ENCODE assay signal across 8 mouse cellular contexts in the genomic region with DNA sequence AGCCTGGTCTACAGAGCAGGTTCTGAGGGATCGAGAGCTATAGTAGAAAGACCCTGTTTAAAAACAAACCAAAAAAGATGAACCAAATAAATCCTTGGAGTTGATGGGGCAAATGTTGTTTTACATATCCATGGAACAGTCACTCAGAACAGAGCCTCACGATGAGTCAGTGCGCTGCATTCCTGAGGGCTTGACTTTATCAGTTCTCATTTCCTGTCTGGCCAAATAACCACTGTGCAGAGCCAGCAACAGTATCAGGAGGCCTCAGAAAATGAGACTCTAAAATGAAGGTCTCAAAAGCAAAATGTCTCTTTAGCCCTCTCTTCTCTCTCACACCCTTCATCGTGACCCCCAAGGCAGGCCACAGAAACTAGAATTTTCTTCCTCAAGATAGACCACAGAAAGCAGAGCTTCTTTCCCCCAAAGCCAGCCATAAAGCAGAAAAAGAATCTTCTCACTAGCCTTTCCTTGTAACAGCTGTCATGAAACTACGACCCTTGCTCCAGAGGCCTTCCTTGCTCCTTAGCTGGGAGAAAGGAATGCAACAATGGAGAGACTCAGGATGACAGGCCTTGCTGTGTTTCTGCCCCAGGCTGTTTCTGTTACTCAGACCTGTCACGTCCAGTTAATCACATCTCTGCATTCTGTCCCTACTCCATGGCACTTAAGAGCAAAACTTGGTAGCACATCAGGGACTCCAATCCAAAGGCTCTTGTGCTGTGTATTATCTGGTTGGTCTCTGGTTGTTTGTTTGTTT. TPM values are rescaled to one million over a fixed set of nuclear protein-coding genes. Genes with fewer than 3 reads are reported as not detected.
DNase-seq lines count a peak whose midpoint lies in the region; ATAC-seq and TF ChIP-seq lines count a peak whose summit lies in the region.

No protein-coding gene starts in this region.

- H3K4me3 ChIP-seq in liver, adult 2 months (ENCODE audit: insufficient read depth, low read depth, low read length): no peak overlapping the region
- no peak overlapping the region for H3K4me3 ChIP-seq in heart, embryonic 14.5 days (ENCODE audit: control insufficient read depth in 1 of 2, insufficient read depth in 1 of 2, low read depth in 1 of 2, low read length in 2 of 2)

- no peak for TF ChIP-seq POLR2A in liver, adult 2 months (IDR thresholded peaks at IDR 0.05; ENCODE audit: extremely low read depth, insufficient read depth, low read length)

- no peaks in the 10 kb centered on the region for H3K27me3 ChIP-seq in liver, adult 2 months (ENCODE audit: control insufficient read depth, insufficient read depth, low read length)
- H3K27me3 ChIP-seq in heart, embryonic 14.5 days (ENCODE audit: control insufficient read depth, insufficient read depth, low read length): no peaks in the 10 kb centered on the region

- peaks cover 4% of the 10 kb centered on the region for H3K4me1 ChIP-seq in liver, adult 2 months (ENCODE audit: control insufficient read depth, insufficient read depth, low read length)
- H3K4me1 ChIP-seq in heart, embryonic 14.5 days (ENCODE audit: control insufficient read depth in 2 of 2, insufficient read depth in 2 of 2, low read length in 2 of 2): peaks cover 14% of the 10 kb centered on the region in 2 experiments; a peak in 3 of 4 replicates

- no peaks in the 10 kb centered on the region for H3K36me3 ChIP-seq in liver, adult 2 months (ENCODE audit: control insufficient read depth, insufficient read depth, low read length)
- H3K36me3 ChIP-seq in heart, embryonic 14.5 days (ENCODE audit: control insufficient read depth, insufficient read depth, low read length): no peaks in the 10 kb centered on the region

- H3K79me2 ChIP-seq in liver, adult 2 months (ENCODE audit: control insufficient read depth, insufficient read depth, low read length): no peaks in the 10 kb centered on the region

- H3K9me3 ChIP-seq in heart, embryonic 14.5 days (ENCODE audit: control insufficient read depth, low read length): no peaks in the 10 kb centered on the region

- peak; percentile 84 for ATAC-seq in heart, embryonic 14.5 days (ENCODE audit: insufficient number of reproducible peaks, insufficient read depth, low FRiP score, low read depth)
- ATAC-seq in erythroid progenitor cell, adult 5-6 weeks (replicated peaks; ENCODE audit: low FRiP score, poor library complexity, severe bottlenecking): no peak

- H3K9ac ChIP-seq in liver, adult 2 months (ENCODE audit: low read depth, low read length): no peak overlapping the region
- H3K9ac ChIP-seq in heart, embryonic 14.5 days (ENCODE audit: low read length): peak overlapping the region; percentile 32; the same call in 1 of the 2 replicates

- TF ChIP-seq CTCF in liver, adult 2 months (IDR thresholded peaks at IDR 0.05; ENCODE audit: low read depth, low read length): no peak

- DNase-seq in liver, adult 2 months (ENCODE audit: extremely low read depth, low read depth, low spot score): peak; percentile 33
- DNase-seq in liver: no peak
- peak; percentile 28 for DNase-seq in adrenal gland, postnatal 25 days
- DNase-seq in lung, postnatal 36 days: peak; percentile 42
- DNase-seq in frontal cortex, postnatal 25 days (ENCODE audit: low spot score in 2 of 2): no peak
- no peak for DNase-seq in right cerebral cortex, postnatal 14 days

- peak overlapping the region; percentile 37; the same call in 1 of the 2 replicates for H3K27ac ChIP-seq in liver, adult 2 months (replicated peaks; ENCODE audit: insufficient read depth, low read depth, low read length)
- peak overlapping the region; percentile 91 to 99 for H3K27ac ChIP-seq in heart, embryonic 14.5 days (replicated peaks in 1 of 2; ENCODE audit: control insufficient read depth in 1 of 2, insufficient read depth in 1 of 2, low read depth in 2 of 2, low read length in 2 of 2)

- H3K4me2 ChIP-seq in heart, embryonic 14.5 days (ENCODE audit: low read length): 0 out of 2 replicates have a peak overlapping the region, but pooled peaks have one; percentile 3

- WGBS in liver, adult 2 months: 73% methylated on average over 6 of the region's 6 CpGs
- WGBS in heart, embryonic 14.5 days: 27% methylated on average over 6 of the region's 6 CpGs

RNA-seq across cellular contexts. Expression of a gene that starts 5.7 kb away (rescaled TPM):
- total RNA-seq in liver, adult 2 months (2014; rRNA removed): 3.7 and 5.3 TPM in 2 replicates
- 10.4 and 11.3 TPM in 2 replicates for polyA plus RNA-seq in liver, adult 2 months (2012; rRNA removed)
- 16.2 and 20.6 TPM in 2 replicates for total RNA-seq in adrenal gland, postnatal 25 days (2021)
- 19.3 and 26.0 TPM in 2 replicates for polyA plus RNA-seq in heart, embryonic 14.5 days (2014; fragmentation: Nextera tagmentation; extraction: Ambion mirVana)
- total RNA-seq in erythroid progenitor cell, adult 5-6 weeks (2015; ENCODE audit: low replicate concordance): 9.2 and 15.5 TPM in 2 replicates
- total RNA-seq in erythroid progenitor cell, adult 5-6 weeks (2017; ENCODE audit: low replicate concordance): 7.7 and 11.8 TPM in 2 replicates

RNA-seq across cellular contexts. Expression of a gene that starts 15.2 kb away (rescaled TPM):
- total RNA-seq in liver, adult 2 months (2014; rRNA removed): 8.9 and 13.8 TPM in 2 replicates
- 29.7 and 32.5 TPM in 2 replicates for polyA plus RNA-seq in liver, adult 2 months (2012; rRNA removed)
- total RNA-seq in adrenal gland, postnatal 25 days (2021): 18.4 and 25.3 TPM in 2 replicates
- 19.2 and 19.9 TPM in 2 replicates for polyA plus RNA-seq in heart, embryonic 14.5 days (2014; fragmentation: Nextera tagmentation; extraction: Ambion mirVana)
- total RNA-seq in erythroid progenitor cell, adult 5-6 weeks (2015; ENCODE audit: low replicate concordance): 23.8 and 27.7 TPM in 2 replicates
- total RNA-seq in erythroid progenitor cell, adult 5-6 weeks (2017; ENCODE audit: low replicate concordance): 7.1 and 13.7 TPM in 2 replicates

RNA-seq across cellular contexts. Expression of a gene that starts 15.4 kb away (rescaled TPM):
- total RNA-seq in liver, adult 2 months (2014; rRNA removed): 1.5 and 1.7 TPM in 2 replicates
- polyA plus RNA-seq in liver, adult 2 months (2012; rRNA removed): 2.8 and 3.3 TPM in 2 replicates
- 8.4 and 13.2 TPM in 2 replicates for total RNA-seq in adrenal gland, postnatal 25 days (2021)
- 26.5 and 27.6 TPM in 2 replicates for polyA plus RNA-seq in heart, embryonic 14.5 days (2014; fragmentation: Nextera tagmentation; extraction: Ambion mirVana)
- 36.0 and 39.0 TPM in 2 replicates for total RNA-seq in erythroid progenitor cell, adult 5-6 weeks (2015; ENCODE audit: low replicate concordance)
- 8.5 and 14.6 TPM in 2 replicates for total RNA-seq in erythroid progenitor cell, adult 5-6 weeks (2017; ENCODE audit: low replicate concordance)

RNA-seq across cellular contexts. Expression of a gene that starts 35.8 kb away (rescaled TPM):
- 23.3 and 29.6 TPM in 2 replicates for total RNA-seq in liver, adult 2 months (2014; rRNA removed)
- 14.2 and 15.7 TPM in 2 replicates for polyA plus RNA-seq in liver, adult 2 months (2012; rRNA removed)
- total RNA-seq in adrenal gland, postnatal 25 days (2021): 60.6 and 63.5 TPM in 2 replicates
- polyA plus RNA-seq in heart, embryonic 14.5 days (2014; fragmentation: Nextera tagmentation; extraction: Ambion mirVana): 52.2 and 54.0 TPM in 2 replicates
- 28.1 and 46.1 TPM in 2 replicates for total RNA-seq in erythroid progenitor cell, adult 5-6 weeks (2015; ENCODE audit: low replicate concordance)
- total RNA-seq in erythroid progenitor cell, adult 5-6 weeks (2017; ENCODE audit: low replicate concordance): 30.5 and 34.8 TPM in 2 replicates

RNA-seq across cellular contexts. Expression of a gene that starts 36.7 kb away (rescaled TPM):
- total RNA-seq in liver, adult 2 months (2014; rRNA removed): 10.0 and 12.2 TPM in 2 replicates
- 15.0 and 19.9 TPM in 2 replicates for polyA plus RNA-seq in liver, adult 2 months (2012; rRNA removed)
- 59.8 and 70.4 TPM in 2 replicates for total RNA-seq in adrenal gland, postnatal 25 days (2021)
- polyA plus RNA-seq in heart, embryonic 14.5 days (2014; fragmentation: Nextera tagmentation; extraction: Ambion mirVana): 31.7 and 34.9 TPM in 2 replicates
- 73.4 and 91.5 TPM in 2 replicates for total RNA-seq in erythroid progenitor cell, adult 5-6 weeks (2015; ENCODE audit: low replicate concordance)
- total RNA-seq in erythroid progenitor cell, adult 5-6 weeks (2017; ENCODE audit: low replicate concordance): 63.5 and 75.6 TPM in 2 replicates

Comparison
In these comparisons a context has a peak if more than half of its experiments do, and no peak if none do; other contexts are left out.
1. DNase-seq: peak in liver, adult 2 months (single experiment), adrenal gland, postnatal 25 days (single experiment) and lung, postnatal 36 days (single experiment); none in liver (single experiment), frontal cortex, postnatal 25 days (0 of 2) and right cerebral cortex, postnatal 14 days (single experiment).